Mouse (Mus musculus): ENCODE measurements around the gene Rgs10. TPM values are rescaled to one million over a fixed set of nuclear protein-coding genes. Genes with fewer than 3 reads are reported as not detected.

The Rgs10 gene
- total and polyA plus RNA-seq, 3 experiments, result 5.4 to 7.4 (median 6.5) TPM

DNA sequence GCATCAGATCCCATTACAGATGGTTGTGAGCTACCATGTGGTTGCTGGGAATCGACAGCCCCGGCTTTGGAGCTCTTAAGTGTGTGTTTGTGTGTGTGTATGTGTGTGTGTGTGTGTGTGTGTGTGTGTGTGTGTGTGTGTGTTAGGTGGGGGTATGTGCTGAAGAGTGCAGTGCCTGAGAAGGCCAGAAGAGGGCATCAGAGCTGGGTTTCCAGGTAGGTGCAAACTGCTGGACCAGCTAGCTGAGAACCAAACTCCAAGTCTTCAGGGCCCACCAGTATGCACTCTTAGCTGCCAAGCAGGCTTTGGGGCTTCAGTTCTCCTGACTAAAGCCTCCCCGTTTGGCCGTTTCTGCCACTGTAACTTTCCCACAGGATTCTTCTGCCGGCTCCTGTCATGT is 10.3 kb downstream of the Rgs10 start:
- H3K36me3 ChIP-seq (replicated peaks in 1 of 2; ENCODE audit: control insufficient read depth in 1 of 2, insufficient read depth in 1 of 2, low read length in 1 of 2), result no peaks in the 10 kb centered on the region
- in situ Hi-C loops (cut with MboI; ENCODE audit: low pct_ligation_motif_present, low pct_unique_long_range_greater_than_20kb, low sequenced_read_pairs), result loop anchor here (5.0 kb wide), 1 partner anchor 36 kb away; no protein-coding TSS in a partner anchor
- dilution Hi-C loops (cut with MboI; ENCODE audit: extremely low pct_ligation_motif_present, extremely low pct_unique_long_range_greater_than_20kb, low sequenced_read_pairs), result no loop called here

DNA sequence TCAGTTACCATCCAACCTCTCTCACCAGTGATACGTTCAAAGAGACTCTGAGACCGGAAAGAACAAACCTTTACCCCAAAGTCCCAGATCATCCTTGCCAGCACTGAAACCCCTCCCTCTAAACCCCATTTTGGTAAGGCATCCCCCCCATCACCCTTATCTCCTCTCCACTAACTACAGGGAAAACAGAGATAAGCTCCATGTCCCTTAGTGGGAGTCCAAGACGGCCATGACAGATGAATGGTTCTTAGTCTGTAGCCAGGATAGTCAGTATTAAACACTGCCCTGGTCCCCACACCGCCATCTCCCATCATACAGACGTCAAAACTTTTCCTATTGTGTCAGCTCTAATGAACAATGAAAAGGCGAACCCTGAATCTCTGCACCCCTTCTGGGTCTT is 14.6 kb downstream of the Rgs10 start:
- Histone ChIP-seq H3K4me2 (ENCODE audit: insufficient read depth, low read depth, poor library complexity, severe bottlenecking) (no peak overlapping the region), H3K36me3 (replicated peaks in 1 of 2; ENCODE audit: control insufficient read depth in 1 of 2, insufficient read depth in 1 of 2, low read length in 1 of 2) (peaks cover 0 to 1% of the 10 kb centered on the region in 2 experiments)
- dilution Hi-C loops (cut with MboI; ENCODE audit: extremely low pct_ligation_motif_present, extremely low pct_unique_long_range_greater_than_20kb, low sequenced_read_pairs), result no loop called here

More for the DNA sequence above, 10.3 kb downstream of the Rgs10 start:
- TF ChIP-seq CTCF (conservative IDR thresholded peaks at IDR 0.05 in 1 of 2, IDR thresholded peaks at IDR 0.05 in 1 of 2; ENCODE audit: low read depth in 2 of 2, low read length in 2 of 2) (peak in 1 of 2 experiments; percentile 20; a peak in 1 of 4 replicates), PAX5 (IDR thresholded peaks at IDR 0.05; ENCODE audit: low read length) (no peak)
- H3K4me2 ChIP-seq (ENCODE audit: insufficient read depth, low read depth, poor library complexity, severe bottlenecking), result no peak overlapping the region
- no peak for DNase-seq (ENCODE audit: extremely low read depth)
- no peak overlapping the region for H3K27ac ChIP-seq (ENCODE audit: insufficient read depth, low read depth)
- H3K4me1 ChIP-seq (ENCODE audit: control insufficient read depth in 1 of 2, insufficient read depth in 2 of 2), result no peaks in the 10 kb centered on the region
- H3K9ac ChIP-seq (ENCODE audit: insufficient read depth, low read depth), result no peak overlapping the region
- H3K79me2 ChIP-seq (replicated peaks; ENCODE audit: control insufficient read depth, extremely low read depth, insufficient read depth, poor library complexity, severe bottlenecking), result no peaks in the 10 kb centered on the region
- no peaks in the 10 kb centered on the region for H3K27me3 ChIP-seq (replicated peaks)
- H3K4me3 ChIP-seq (replicated peaks in 1 of 3; ENCODE audit: low read depth in 2 of 3, low read length in 2 of 3, poor library complexity in 1 of 3), result no peak overlapping the region
- H3K9me3 ChIP-seq (replicated peaks; ENCODE audit: low read length), result no peaks in the 10 kb centered on the region

DNA sequence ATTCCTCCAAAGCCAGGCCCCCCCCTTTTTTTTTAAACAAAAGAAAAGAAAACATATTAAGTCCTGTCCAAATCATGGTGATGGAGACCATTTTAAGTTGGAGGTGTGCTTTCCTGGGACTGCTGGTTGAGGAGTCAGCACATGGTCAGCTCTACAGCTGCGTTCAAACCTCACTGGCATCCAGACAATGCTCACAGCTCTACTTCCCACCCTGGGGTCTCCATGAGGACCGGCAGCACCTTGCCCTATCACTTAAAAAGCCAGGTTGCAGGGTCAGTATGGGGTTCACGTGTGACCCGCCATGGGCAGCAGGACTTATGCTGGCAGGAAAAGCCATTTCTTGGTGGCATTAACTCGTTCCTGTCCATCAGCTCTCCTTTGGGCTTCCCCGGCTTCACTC is 15.0 kb downstream of the Rgs10 start:
- in situ Hi-C loops (cut with MboI; ENCODE audit: low pct_ligation_motif_present, low pct_unique_long_range_greater_than_20kb, low sequenced_read_pairs) (no loop called here), dilution Hi-C loops (cut with MboI; ENCODE audit: extremely low pct_ligation_motif_present, extremely low pct_unique_long_range_greater_than_20kb, low sequenced_read_pairs) (no loop called here)
- Histone ChIP-seq H3K9ac (ENCODE audit: insufficient read depth, low read depth) (no peak overlapping the region), H3K4me3 (replicated peaks in 1 of 3; ENCODE audit: low read depth in 2 of 3, low read length in 2 of 3, poor library complexity in 1 of 3) (no peak overlapping the region), H3K27me3 (replicated peaks) (no peaks in the 10 kb centered on the region), H3K9me3 (replicated peaks; ENCODE audit: low read length) (peaks cover 7% of the 10 kb centered on the region), H3K4me2 (ENCODE audit: insufficient read depth, low read depth, poor library complexity, severe bottlenecking) (no peak overlapping the region), H3K79me2 (replicated peaks; ENCODE audit: control insufficient read depth, extremely low read depth, insufficient read depth, poor library complexity, severe bottlenecking) (no peaks in the 10 kb centered on the region), H3K27ac (ENCODE audit: insufficient read depth, low read depth) (no peak overlapping the region), H3K4me1 (ENCODE audit: control insufficient read depth in 1 of 2, insufficient read depth in 2 of 2) (peaks cover 4 to 6% of the 10 kb centered on the region in 2 experiments), H3K36me3 (replicated peaks in 1 of 2; ENCODE audit: control insufficient read depth in 1 of 2, insufficient read depth in 1 of 2, low read length in 1 of 2) (peaks cover 0 to 1% of the 10 kb centered on the region in 2 experiments)
- DNase-seq (ENCODE audit: extremely low read depth), result no peak
- no peak for TF ChIP-seq ZC3H11A (IDR thresholded peaks at IDR 0.05; ENCODE audit: low read depth, low read length)
- no peak for TF ChIP-seq UBTF (IDR thresholded peaks at IDR 0.05; ENCODE audit: low read depth, low read length)
- TF ChIP-seq SMC3 (IDR thresholded peaks at IDR 0.05; ENCODE audit: low read depth, low read length), result no peak

More for the DNA sequence above, 14.6 kb downstream of the Rgs10 start:
- H3K27ac ChIP-seq (ENCODE audit: insufficient read depth, low read depth), result no peak overlapping the region
- no peak overlapping the region for H3K9ac ChIP-seq (ENCODE audit: insufficient read depth, low read depth)
- H3K4me1 ChIP-seq (ENCODE audit: control insufficient read depth in 1 of 2, insufficient read depth in 2 of 2), result peaks cover 1 to 2% of the 10 kb centered on the region in 2 experiments
- TF ChIP-seq HCFC1 (IDR thresholded peaks at IDR 0.05; ENCODE audit: low read depth, low read length), result no peak
- TF ChIP-seq USF2 (conservative IDR thresholded peaks at IDR 0.05; ENCODE audit: low read depth, low read length), result no peak
- no peak for TF ChIP-seq JUND (conservative IDR thresholded peaks at IDR 0.05; ENCODE audit: low read depth, low read length)
- no peak for TF ChIP-seq ZNF384 (IDR thresholded peaks at IDR 0.05; ENCODE audit: low read depth, low read length)
- TF ChIP-seq MXI1 (IDR thresholded peaks at IDR 0.05; ENCODE audit: low read depth, low read length), result no peak
- TF ChIP-seq MEF2A (IDR thresholded peaks at IDR 0.05; ENCODE audit: borderline replicate concordance, low read depth, low read length), result no peak
- no peak for TF ChIP-seq POLR2AphosphoS2 (IDR thresholded peaks at IDR 0.05; ENCODE audit: low read depth, low read length)
- no peak for TF ChIP-seq JUN (IDR thresholded peaks at IDR 0.05; ENCODE audit: insufficient read depth, low read depth, low read length)
- TF ChIP-seq GABPA (IDR thresholded peaks at IDR 0.05; ENCODE audit: insufficient replicate concordance, low read depth, low read length), result no peak
- TF ChIP-seq TBP (conservative IDR thresholded peaks at IDR 0.05; ENCODE audit: low read depth, low read length), result no peak
- no peak for TF ChIP-seq IRF4 (IDR thresholded peaks at IDR 0.05; ENCODE audit: low read depth, low read length)
- no peak for DNase-seq (ENCODE audit: extremely low read depth)
- H3K27me3 ChIP-seq (replicated peaks), result no peaks in the 10 kb centered on the region
- in situ Hi-C loops (cut with MboI; ENCODE audit: low pct_ligation_motif_present, low pct_unique_long_range_greater_than_20kb, low sequenced_read_pairs), result no loop called here
- H3K4me3 ChIP-seq (replicated peaks in 1 of 3; ENCODE audit: low read depth in 2 of 3, low read length in 2 of 3, poor library complexity in 1 of 3), result no peak overlapping the region
- H3K9me3 ChIP-seq (replicated peaks; ENCODE audit: low read length), result peaks cover 7% of the 10 kb centered on the region
- no peaks in the 10 kb centered on the region for H3K79me2 ChIP-seq (replicated peaks; ENCODE audit: control insufficient read depth, extremely low read depth, insufficient read depth, poor library complexity, severe bottlenecking)

All from CH12.LX (cell line).